Mouse (Mus musculus) neural tube, embryonic 11.5 days (tissue): ENCODE data around the gene Vcan. TPM values are rescaled to one million over a fixed set of nuclear protein-coding genes. Genes with fewer than 3 reads are reported as not detected.
A peak's percentile ranks its signal among the peaks of the same experiment; 100 is the strongest.

Experiments used
- ATAC-seq: fragments of 200-750 bp; cut with Nextera tagmentation; 2 replicates; pipeline ENCODE4 v1.8.0; 2017; ENCODE audit warnings: moderate number of reproducible peaks, mild to moderate bottlenecking, moderate TSS enrichment, moderate library complexity; ENCODE audit not compliant: insufficient read depth, low FRiP score, low TSS enrichment
- DNase-seq: peaks from one replicate; pipeline ENCODE4 v3.0.0-alpha.2; 2015; ENCODE audit warnings: low spot score
- H3K27ac ChIP-seq: fragments of 300-500 bp; sonication (generic); 2 replicates; pipeline ENCODE4 v1.5.1; 2014; ENCODE audit warnings: low read depth, mild to moderate bottlenecking, low read length
- H3K27me3 ChIP-seq: fragments of 300-500 bp; sonication (generic); 2 replicates; pipeline ENCODE4 v1.6.1; 2014; ENCODE audit warnings: mild to moderate bottlenecking, low read length, mixed read lengths; ENCODE audit not compliant: control insufficient read depth, insufficient read depth
- H3K36me3 ChIP-seq: fragments of 300-500 bp; sonication (generic); 2 replicates; pipeline ENCODE4 v1.6.1; 2014; ENCODE audit warnings: mild to moderate bottlenecking, low read length, moderate library complexity, mixed read lengths; ENCODE audit not compliant: control insufficient read depth, insufficient read depth
- H3K4me1 ChIP-seq: fragments of 300-500 bp; sonication (generic); 2 replicates; pipeline ENCODE4 v1.6.1; 2014; ENCODE audit warnings: low read length, mixed read lengths; ENCODE audit not compliant: control insufficient read depth, insufficient read depth
- H3K4me2 ChIP-seq: fragments of 300-500 bp; sonication (generic); 2 replicates; pipeline ENCODE4 v1.6.1; 2014; ENCODE audit warnings: low read depth, mild to moderate bottlenecking, moderate library complexity
- H3K4me3 ChIP-seq: fragments of 300-500 bp; sonication (generic); 2 replicates; pipeline ENCODE4 v1.5.1; 2014; ENCODE audit warnings: low read depth, low read length
- H3K9ac ChIP-seq: fragments of 300-500 bp; sonication (generic); 2 replicates; pipeline ENCODE4 v1.6.1; 2014; ENCODE audit warnings: mild to moderate bottlenecking, low read length
- H3K9me3 ChIP-seq: fragments of 300-500 bp; sonication (generic); 2 replicates; pipeline ENCODE4 v1.6.1; 2016; ENCODE audit warnings: low read length; ENCODE audit not compliant: control insufficient read depth
- WGBS: fragments of 180-500 bp; shearing (Covaris S2); extraction: QIAGEN DNeasy Blood & Tissue Kit; methylation state at CpG from one replicate; pipeline ENCODE4 v1.1.7; 2014; 5-methylcytosine and 5-hydroxymethylcytosine counted together
- polyA plus RNA-seq: library from polyadenylated mRNA; unstranded; fragments of >200 nt; fragmentation: Nextera tagmentation; extraction: Ambion mirVana; gene quantifications from 2 replicates; pipeline ENCODE4 v1.2.1, GENCODE M21; 2014

The Vcan gene
- polyA plus RNA-seq, 1 experiment from 2014 or later, result 63.0 TPM

DNA sequence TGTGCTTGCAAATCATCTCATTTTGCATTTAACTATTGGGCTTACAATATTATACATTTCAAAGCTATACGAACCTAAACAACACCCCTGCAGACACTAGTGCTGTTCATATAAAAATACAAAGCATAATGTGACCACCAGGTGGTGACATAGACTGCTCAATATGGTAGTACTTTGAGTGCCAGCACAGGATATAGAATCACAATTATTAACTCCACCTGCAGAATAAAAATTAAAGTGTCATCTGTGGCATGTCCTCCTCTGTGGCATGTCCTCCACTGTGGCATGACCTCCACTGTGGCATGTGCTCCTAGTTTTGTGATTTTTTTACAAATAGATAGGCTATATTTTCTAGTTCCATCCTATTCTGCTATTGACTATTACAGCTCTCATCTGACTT, 74.2 kb downstream of the Vcan start:
- Histone ChIP-seq H3K4me1 (no peaks in the 10 kb centered on the region), H3K27me3 (no peaks in the 10 kb centered on the region), H3K36me3 (no peaks in the 10 kb centered on the region), H3K9me3 (no peaks in the 10 kb centered on the region), H3K4me2 (no peak overlapping the region), H3K27ac (no peak overlapping the region), H3K4me3 (no peak overlapping the region), H3K9ac (no peak overlapping the region)
- DNase-seq (no peak), ATAC-seq (no peak)
- 81% methylated on average over 1 of the region's 1 CpGs for WGBS

DNA sequence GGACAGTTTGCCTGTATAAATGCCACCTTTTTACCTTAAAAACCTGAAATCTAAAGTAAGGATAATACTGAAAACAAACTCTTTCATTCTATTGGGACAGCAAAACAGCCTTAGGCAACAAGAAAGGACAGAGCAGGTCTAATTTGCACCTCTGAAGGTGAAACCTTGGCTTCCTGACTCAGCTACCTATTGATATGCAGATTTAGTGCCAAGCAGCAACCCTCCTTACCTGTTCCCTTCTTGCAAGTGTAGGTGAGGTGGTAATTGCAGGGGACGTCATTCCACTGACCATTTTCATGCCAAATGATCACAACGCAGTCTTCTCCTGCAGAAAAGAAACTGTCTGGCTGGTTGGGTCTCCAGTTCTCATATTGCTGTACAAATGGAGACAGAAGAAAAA, 80.6 kb downstream of the Vcan start:
- H3K9ac ChIP-seq, result no peak overlapping the region
- H3K36me3 ChIP-seq, result no peaks in the 10 kb centered on the region
- WGBS, result 87% methylated on average over 2 of the region's 2 CpGs
- no peaks in the 10 kb centered on the region for H3K27me3 ChIP-seq
- no peak for ATAC-seq
- H3K9me3 ChIP-seq, result no peaks in the 10 kb centered on the region
- no peak for DNase-seq
- H3K27ac ChIP-seq, result no peak overlapping the region
- no peaks in the 10 kb centered on the region for H3K4me1 ChIP-seq
- H3K4me2 ChIP-seq, result no peak overlapping the region
- no peak overlapping the region for H3K4me3 ChIP-seq

DNA sequence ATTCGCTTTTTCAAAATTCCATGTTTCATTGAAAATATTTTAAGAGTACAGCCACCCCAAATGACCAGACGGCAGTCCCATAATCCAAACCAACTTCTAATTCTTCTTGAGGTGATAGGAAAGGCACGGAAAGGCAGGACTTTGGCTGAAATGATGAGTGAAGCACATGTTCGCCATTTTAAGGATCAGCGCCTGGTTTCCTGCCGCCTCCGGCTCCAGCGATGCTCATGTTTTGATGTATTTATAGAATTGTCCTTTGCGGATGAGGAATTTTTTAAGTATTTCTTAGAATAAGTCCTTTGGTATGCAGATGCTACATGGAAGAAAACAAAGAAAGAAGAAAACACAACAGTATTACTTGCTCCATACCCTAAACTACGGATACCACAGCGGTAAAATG, 85.3 kb downstream of the Vcan start:
- H3K27me3 ChIP-seq, result no peaks in the 10 kb centered on the region
- 94% methylated on average over 11 of the region's 11 CpGs for WGBS
- H3K4me1 ChIP-seq, result no peaks in the 10 kb centered on the region
- H3K9ac ChIP-seq, result no peak overlapping the region
- H3K9me3 ChIP-seq, result no peaks in the 10 kb centered on the region
- 0 out of 2 replicates have a peak, but pooled peaks cover 2% of the 10 kb centered on the region for H3K36me3 ChIP-seq
- no peak overlapping the region for H3K4me3 ChIP-seq
- H3K27ac ChIP-seq, result no peak overlapping the region
- ATAC-seq (no peak), DNase-seq (no peak)
- no peak overlapping the region for H3K4me2 ChIP-seq

DNA sequence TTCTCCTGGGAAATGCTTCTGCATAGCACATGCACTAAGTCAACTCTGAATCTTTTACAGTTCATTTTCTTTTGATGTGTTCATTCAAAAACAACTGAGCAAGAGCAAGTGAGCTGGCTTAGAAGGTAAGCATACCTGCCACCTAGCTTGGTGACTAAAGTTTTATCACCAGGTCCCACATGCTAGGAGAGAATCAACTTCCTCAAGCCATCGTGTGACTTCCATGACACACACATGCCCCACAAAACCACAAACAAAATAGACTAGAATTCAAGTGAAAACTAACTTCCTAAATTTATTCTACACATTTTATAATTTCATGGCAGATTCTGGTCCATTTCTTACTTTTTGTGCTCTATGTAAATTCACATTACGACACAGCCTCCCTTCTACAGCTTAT, 89.0 kb downstream of the Vcan start:
- 0 out of 2 replicates have a peak, but pooled peaks cover 2% of the 10 kb centered on the region for H3K36me3 ChIP-seq
- no peak overlapping the region for H3K27ac ChIP-seq
- H3K4me2 ChIP-seq, result no peak overlapping the region
- 89% methylated on average over 2 of the region's 2 CpGs for WGBS
- no peaks in the 10 kb centered on the region for H3K9me3 ChIP-seq
- H3K4me3 ChIP-seq, result no peak overlapping the region
- H3K9ac ChIP-seq, result no peak overlapping the region
- DNase-seq, result no peak
- ATAC-seq, result no peak
- H3K27me3 ChIP-seq, result no peaks in the 10 kb centered on the region
- no peaks in the 10 kb centered on the region for H3K4me1 ChIP-seq

DNA sequence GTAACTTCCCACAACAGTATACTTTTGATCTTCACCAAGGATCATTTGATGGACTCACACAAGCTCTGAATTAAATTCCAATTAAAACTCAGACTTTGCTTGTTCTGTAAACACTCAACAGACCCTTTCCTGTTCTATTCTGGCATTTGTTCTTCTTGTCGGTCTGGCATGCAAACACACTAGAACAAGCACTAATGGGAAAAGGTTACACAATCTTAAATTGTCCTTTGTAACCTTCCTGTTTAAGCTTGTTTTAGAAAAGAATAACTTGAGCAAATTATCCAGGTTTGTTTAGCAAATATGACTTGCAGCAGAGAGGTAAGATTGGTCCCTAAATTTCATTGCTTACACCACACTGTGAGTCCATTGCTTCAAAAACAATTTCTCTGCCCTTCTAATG, 89.5 kb downstream of the Vcan start:
- no peaks in the 10 kb centered on the region for H3K4me1 ChIP-seq
- no peak for ATAC-seq
- 0 out of 2 replicates have a peak, but pooled peaks cover 2% of the 10 kb centered on the region for H3K36me3 ChIP-seq
- H3K4me2 ChIP-seq, result no peak overlapping the region
- DNase-seq, result no peak
- H3K4me3 ChIP-seq, result no peak overlapping the region
- no peak overlapping the region for H3K9ac ChIP-seq
- H3K27ac ChIP-seq, result no peak overlapping the region
- H3K27me3 ChIP-seq, result no peaks in the 10 kb centered on the region
- WGBS, result 69% methylated on average over 1 of the region's 1 CpGs
- no peaks in the 10 kb centered on the region for H3K9me3 ChIP-seq

DNA sequence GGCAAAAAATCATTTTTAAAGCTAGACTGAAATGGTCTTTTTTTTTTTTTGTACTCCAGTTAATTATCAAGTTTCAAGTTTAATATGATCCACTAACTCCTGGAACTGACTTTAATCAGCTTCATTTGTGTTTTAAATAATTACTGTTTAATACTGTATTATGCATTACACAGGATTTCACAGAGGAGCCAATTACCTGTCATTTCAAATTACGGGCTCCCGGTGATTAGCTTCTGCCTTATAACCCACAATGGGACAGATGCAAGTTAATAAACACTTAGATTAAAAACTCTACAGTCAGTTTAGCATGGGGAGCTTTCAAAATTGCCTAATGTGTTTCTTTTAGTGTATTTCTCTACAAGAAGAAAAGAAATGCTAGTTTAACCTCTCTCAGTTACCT, 96.7 kb downstream of the Vcan start:
- H3K27me3 ChIP-seq, result no peaks in the 10 kb centered on the region
- no peaks in the 10 kb centered on the region for H3K36me3 ChIP-seq
- WGBS, result 94% methylated on average over 2 of the region's 2 CpGs
- no peak overlapping the region for H3K4me2 ChIP-seq
- no peak overlapping the region for H3K9ac ChIP-seq
- no peak overlapping the region for H3K4me3 ChIP-seq
- no peak for ATAC-seq
- no peaks in the 10 kb centered on the region for H3K9me3 ChIP-seq
- no peak overlapping the region for H3K27ac ChIP-seq
- DNase-seq, result no peak
- no peaks in the 10 kb centered on the region for H3K4me1 ChIP-seq

DNA sequence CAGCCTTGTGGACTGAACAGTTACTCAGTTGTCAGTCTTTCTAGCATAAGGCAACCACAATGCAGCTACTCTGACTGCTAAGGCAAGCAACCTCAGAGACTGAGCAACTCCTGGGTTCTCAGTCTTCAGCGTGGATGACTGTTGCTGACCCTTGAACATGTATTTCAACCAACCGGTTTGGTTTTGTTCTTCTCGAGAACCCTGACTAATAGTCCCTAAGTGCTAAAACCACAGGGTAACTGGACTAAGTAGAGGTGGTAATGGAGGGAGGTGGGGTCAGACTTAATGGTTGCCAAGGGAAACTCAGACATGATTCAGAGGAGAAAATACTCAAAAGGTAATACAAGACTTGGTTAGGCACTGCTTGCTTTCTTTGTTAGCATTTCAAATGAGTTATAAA, 105.3 kb downstream of the Vcan start:
- Histone ChIP-seq H3K9me3 (no peaks in the 10 kb centered on the region), H3K27me3 (no peaks in the 10 kb centered on the region), H3K4me3 (no peak overlapping the region), H3K4me1 (no peaks in the 10 kb centered on the region), H3K4me2 (no peak overlapping the region), H3K27ac (no peak overlapping the region), H3K9ac (no peak overlapping the region), H3K36me3 (no peaks in the 10 kb centered on the region)
- DNase-seq (no peak), ATAC-seq (no peak)
- WGBS, result 61% methylated on average over 3 of the region's 3 CpGs

DNA sequence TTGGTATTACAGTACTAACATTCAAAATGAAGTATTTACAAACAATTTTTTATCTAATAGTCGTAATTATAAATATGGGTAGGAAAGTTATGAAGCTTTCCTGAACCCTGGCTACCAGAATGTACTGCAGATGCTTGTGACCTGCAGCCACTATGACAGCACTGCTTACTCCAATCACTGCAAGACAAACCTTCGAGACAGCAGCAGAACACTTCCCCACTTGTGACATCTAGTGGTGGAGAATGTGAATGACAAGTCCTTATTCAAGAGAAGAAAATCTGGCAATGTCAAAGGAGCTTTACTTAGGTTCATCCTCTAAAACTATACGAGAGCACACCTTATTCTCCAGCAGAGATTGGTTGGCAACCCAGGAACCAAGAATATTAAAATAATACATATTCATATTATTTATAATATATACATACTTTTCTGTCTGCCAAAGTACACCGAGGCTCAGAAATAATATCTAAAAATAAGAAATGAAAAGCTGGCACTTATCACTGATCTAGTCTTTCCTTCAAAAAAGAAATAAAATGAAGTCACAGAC, 108.1 kb downstream of the Vcan start:
- Histone ChIP-seq H3K4me3 (no peak overlapping the region), H3K36me3 (no peaks in the 10 kb centered on the region), H3K27me3 (no peaks in the 10 kb centered on the region), H3K4me1 (no peaks in the 10 kb centered on the region), H3K9me3 (no peaks in the 10 kb centered on the region), H3K9ac (no peak overlapping the region), H3K27ac (no peak overlapping the region), H3K4me2 (no peak overlapping the region)
- ATAC-seq (peak; percentile 76; the same call in 1 of the 2 replicates), DNase-seq (peak; percentile 17)
- WGBS, result 30% methylated on average over 4 of the region's 4 CpGs

DNA sequence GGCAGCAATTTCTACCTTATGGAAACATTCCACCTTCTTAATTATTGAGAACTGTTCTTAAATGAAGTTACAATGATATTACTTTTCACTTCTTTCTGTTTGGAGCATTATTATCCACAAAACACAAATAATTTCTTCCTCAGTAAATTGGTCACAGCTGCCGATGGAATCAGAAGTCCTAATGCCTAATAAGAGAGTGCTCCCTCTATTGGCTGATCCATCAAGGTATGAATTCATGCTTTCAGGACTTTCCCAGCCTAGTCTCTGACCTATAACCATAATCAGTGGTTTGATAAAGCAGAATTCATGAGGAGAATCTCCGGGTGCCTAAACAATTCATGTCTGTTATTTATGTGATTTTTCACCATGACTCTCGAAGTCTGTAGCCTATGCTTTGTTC, 123.2 kb downstream of the Vcan start:
- H3K27ac ChIP-seq, result no peak overlapping the region
- no peaks in the 10 kb centered on the region for H3K4me1 ChIP-seq
- no peaks in the 10 kb centered on the region for H3K36me3 ChIP-seq
- no peaks in the 10 kb centered on the region for H3K9me3 ChIP-seq
- H3K9ac ChIP-seq, result no peak overlapping the region
- no peak for DNase-seq
- no peaks in the 10 kb centered on the region for H3K27me3 ChIP-seq
- H3K4me3 ChIP-seq, result no peak overlapping the region
- ATAC-seq, result no peak
- whole genome bisulfite sequencing, result 83% methylated on average over 3 of the region's 3 CpGs
- no peak overlapping the region for H3K4me2 ChIP-seq
